Mouse (Mus musculus): ENCODE data around the gene Tmem202.

The Tmem202 gene

DNA sequence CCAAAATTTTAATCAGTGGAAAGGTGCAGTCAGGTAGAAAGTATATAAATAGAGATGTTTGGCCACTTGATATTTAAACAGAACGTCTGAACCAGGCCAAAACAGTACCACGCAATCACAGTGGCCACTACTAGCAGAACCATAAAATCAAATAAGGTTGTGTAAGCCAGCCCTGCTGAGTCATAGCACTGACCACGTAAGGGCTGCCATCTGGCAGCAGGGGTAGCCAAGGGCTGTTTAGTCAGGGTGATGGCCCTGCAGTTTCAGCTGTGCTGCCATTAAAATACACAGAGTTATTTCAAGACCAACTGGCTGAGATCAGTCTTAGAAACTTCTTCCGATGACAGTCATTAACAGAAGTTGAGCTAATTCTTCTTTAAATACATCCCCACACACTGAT is 5.8 kb downstream of the Tmem202 start:
- peak; percentile 95 for DNase-seq (ENCODE audit: low read depth, low spot score)

DNA sequence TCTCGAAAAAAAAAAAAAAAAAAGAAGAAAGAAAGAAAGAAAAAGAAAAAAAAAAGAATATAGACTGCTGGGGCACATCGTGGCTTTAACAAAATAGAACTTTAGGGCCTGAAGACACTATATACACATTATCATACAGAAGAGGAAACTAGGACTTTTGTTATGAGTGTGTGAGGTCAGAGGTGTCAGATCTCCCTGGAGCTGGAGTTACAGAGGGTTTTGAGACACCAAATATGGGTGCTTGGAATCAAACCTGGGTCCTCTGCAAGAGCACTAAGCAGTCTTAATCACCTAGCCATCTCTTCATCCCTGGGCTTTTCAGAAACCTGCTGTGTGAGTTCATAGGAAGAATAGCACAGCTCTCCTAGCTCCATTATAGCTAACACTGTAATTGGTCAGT is 6.2 kb downstream of the Tmem202 start:
- no peak for DNase-seq (ENCODE audit: low read depth, low spot score)

DNA sequence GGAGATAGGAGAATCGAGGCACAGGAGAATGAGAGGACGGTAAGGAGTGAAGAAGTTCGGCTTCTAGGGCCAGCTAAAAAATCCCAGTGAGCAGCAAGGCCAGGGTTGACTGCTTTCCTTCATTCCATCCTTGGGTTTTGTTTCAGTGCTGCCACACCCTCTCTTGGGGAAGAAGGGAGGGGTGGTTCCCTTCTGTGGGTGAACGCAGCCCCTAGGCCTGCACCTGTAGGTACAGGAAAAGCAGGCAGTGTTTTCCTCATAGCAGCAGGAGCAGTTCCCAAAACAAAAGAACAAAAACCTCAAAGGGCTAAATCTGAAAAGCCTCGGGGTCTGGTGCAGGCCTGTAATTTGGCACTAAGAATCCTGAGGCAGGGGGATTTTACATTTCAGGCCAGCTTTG is 8.0 kb downstream of the Tmem202 start:
- no peak for DNase-seq (ENCODE audit: low read depth, low spot score)

DNA sequence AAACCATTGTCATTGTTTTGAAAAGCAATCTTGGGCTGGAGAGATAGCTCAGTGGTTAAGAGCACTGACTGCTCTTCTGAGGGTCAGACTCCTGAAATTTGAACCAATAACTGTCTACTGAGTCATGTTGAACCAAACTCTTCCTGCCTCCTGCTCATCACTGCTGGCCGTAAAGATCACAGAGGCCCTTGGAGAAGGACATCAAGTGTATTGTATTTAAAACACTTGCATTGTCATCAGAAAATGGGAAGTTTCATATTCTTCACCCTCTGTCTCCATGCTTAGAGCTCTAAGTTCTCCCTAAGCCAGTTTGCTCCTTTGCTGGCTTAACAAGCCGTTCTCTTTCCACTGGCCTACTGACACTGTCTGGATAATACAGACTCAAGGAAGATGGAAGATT is 11.4 kb downstream of the Tmem202 start:
- DNase-seq (ENCODE audit: low read depth, low spot score) = no peak

DNA sequence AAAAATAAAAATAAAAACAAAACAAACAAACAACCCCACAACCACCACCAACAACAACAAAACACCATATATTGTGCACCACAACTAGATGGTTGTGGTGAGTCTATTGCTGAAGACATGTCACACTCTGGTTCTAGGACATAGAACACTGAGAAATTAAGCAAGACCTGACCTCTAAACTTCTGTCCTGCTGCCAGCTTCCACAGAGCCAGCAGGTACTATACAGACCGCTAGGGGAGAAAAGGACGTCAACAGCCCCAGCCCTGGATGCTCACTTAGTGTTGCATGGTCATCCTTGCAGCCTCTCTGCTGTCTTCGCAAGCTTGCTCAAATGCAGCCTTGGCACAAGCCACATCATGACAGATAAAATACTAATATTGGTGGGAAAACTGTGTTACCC is 12.1 kb downstream of the Tmem202 start:
- no peak for DNase-seq (ENCODE audit: low read depth, low spot score)

DNA sequence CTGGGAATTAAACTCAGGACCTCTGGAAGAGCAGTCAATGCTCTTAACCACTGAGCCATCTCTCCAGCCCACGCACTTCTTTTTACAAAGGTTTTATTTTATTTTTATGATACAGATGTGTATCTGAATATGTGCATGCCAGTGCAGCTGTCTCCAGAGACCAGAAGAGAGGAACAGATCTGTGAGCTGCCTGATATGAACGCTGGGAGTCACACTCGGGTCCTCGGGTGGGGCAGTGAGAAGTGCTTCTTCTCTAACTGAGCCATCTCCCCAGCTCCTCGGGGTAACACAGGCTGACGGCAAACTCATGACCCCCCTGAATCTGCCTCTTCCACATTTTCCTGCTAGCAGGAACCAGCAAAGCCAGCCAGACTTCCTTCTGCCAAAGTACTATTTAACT is 12.9 kb downstream of the Tmem202 start:
- DNase-seq (ENCODE audit: low read depth, low spot score) = no peak

DNA sequence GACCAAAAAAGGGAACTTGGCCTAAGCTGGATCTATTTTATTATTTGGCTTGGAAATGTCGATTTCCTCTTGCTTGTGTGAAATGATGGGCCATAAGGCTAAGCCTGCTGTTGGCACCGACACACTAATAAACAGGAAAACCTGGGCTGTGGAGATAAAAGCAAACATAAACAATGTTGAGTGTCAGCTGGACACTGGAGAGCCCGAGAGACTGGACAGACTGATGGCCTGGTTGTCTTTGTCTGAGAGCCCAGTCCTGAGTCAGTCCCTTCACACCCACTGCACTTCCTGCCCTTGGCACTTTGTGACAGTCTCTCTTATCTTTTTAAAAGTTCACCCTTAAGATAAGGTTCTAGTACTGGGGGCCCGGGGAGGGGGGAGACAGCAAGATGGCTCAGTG is 16.7 kb downstream of the Tmem202 start:
- no peak for DNase-seq (ENCODE audit: low read depth, low spot score)

DNA sequence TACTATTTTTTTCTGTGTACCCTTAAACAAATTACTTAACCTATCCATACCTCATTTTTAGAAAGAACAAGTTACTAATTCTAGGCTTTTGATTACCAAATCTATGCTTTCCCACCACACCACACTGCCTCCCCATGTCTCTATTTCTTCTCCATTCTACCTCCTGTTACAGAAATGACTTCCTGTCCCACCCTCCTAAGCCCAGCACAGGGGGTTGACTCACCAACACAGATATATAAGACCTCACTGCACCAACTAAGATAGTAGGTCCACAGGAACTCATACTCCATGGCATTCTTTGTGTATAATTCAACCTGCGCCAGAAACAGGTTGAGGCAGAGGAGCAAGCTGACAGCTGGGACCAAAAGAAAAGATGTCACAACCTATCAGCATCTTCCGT is 20.3 kb downstream of the Tmem202 start:
- DNase-seq (ENCODE audit: low read depth, low spot score) = no peak

DNA sequence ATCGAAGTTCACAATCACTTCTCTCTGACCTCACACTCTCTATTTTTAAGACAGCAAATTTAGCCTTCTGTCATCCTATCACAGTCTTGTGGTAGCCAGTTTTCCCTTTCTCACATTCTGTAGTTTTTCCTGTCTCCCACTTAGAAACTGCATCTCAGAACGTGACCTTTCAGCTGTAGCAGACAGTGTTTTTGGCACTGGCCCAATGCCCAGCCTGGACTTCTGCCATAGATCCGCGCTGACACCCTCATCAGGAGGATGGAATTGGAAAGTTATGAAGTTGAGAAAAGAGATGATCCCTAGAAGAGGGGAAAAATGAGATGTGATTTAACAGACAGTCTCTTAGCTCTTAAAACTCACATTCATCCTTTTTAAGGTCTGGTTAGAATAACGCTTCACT is 20.7 kb downstream of the Tmem202 start:
- peak; percentile 57 for DNase-seq (ENCODE audit: low read depth, low spot score)

DNA sequence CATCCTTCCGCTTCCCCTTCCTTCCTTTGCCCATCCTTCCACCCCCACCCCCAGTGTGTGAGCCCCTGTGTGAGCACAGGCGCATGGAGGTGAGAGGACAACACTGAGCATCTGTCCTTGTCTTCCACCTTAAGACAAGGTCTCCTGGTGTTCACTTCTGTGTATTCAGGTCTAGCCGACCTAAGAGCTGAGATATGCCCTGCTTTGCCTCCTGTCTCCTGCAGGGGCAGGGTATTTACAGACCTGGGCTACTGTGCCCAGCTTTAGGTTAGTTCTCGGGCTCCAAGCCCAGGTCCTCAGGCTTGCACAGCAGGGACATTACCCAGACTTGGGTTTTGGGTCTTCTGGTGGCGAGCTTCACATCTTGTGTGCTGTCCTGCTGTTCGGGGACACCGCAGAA is 22.5 kb downstream of the Tmem202 start:
- DNase-seq (ENCODE audit: low read depth, low spot score) = no peak

DNA sequence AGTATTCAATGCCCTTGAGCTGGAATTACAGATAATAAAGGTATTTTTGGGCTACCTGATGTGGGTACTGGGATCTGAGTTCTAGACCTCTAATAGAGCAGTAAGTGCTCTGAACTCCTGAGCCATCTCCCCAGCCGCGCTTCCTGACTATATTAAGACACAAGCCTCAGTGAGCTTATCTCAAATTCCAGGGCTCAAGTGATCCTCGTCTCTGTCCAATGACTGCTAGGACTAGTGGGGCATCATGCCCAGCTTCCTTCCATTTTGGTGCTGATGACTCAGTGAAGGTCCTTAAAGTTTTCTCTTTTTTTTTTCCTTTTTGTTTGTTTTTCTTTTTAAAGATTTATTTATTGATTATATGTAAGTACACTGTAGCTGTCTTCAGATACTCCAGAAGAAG is 24.6 kb downstream of the Tmem202 start:
- no peak for DNase-seq (ENCODE audit: low read depth, low spot score)

DNA sequence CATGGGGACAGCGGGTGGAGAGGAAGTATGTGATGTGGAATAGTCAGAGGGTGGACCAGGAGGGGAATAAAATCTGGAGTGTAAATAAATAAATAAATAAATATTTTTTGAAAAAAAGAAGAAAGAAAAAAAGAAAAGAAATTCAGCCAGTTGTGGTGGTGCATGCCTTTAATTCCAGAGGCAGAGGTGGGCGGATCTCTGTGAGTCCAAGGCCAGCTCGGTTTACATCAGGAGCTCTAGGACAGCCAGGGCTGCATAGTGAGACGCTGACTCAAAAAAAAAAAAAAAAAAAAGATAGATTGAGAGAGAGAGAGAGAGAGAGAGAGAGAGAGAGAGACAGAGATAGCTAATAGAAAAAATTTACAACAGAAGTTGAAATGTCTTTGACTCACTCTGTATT is 27.3 kb downstream of the Tmem202 start:
- DNase-seq (ENCODE audit: low read depth, low spot score) = no peak

DNA sequence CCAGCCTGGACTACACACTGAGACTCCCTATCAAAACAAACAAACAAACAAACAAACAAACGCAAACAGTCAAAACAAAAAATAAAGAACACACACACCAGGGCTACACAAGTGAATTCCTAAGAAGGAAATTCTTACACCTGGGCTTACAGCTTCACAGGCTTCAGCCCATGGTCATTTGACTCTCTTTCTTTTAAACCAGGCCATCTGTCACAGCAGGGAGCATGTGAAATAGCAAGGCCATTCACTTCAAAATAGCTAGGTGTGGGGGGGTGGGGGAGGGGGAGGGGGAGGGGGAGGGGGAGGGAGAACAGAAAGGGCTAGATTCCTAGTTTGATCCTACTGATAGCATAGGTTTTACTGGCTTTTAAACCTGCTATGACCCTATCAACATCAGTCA is 31.5 kb downstream of the Tmem202 start:
- DNase-seq (ENCODE audit: low read depth, low spot score) = peak; percentile 8

DNA sequence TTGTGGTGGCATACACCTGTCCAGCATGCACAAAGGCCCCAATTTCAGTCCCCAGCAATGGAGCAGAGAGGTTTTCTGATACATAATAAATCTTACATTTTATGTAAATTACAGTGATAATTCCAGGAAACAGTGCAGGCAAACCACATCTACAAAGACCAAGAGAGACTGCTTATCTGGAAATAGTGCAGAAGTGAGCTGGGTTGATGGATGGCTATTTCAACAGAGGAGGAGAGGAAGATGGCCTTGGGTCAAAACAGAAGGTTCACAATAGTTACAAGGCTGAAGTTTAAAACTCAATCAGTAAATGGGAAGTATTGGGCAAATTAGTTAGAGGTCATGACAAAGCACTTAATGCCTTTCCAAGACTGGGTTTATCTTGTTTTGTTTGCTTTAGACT is 52.3 kb downstream of the Tmem202 start:
- DNase-seq (ENCODE audit: low read depth, low spot score) = no peak

DNA sequence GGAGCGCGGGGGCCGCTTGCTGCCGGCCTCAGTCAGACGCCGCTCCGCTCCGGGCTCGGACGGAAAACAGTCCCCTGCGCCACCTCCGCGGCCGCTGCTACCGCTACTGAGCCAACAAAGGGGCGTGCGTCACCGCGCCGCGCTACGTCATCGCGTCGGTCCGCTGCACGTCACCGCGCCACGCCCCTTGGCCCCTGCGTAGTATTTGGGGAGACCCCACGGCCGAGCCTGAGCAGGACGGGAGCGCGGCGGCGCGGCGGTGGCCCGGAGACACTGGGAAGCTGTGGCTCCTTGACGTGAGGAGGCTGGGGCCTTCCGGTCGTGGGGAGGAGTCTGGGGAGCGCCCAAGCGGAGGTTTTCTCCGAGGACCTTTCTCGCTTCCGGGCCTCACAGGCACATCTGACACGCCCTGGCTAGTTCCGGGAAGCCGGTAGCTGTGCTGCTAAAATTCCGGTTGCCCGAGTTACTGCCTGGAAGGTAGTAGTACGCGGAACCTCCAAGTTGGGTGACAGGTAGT is 53.0 kb downstream of the Tmem202 start, which contains the start of gene Arih1:
Arih1 (minus strand) TSS at position 70 of the 517 bp plus-strand sequence.
- DNase-seq (ENCODE audit: low read depth, low spot score) = peak; percentile 99

DNA sequence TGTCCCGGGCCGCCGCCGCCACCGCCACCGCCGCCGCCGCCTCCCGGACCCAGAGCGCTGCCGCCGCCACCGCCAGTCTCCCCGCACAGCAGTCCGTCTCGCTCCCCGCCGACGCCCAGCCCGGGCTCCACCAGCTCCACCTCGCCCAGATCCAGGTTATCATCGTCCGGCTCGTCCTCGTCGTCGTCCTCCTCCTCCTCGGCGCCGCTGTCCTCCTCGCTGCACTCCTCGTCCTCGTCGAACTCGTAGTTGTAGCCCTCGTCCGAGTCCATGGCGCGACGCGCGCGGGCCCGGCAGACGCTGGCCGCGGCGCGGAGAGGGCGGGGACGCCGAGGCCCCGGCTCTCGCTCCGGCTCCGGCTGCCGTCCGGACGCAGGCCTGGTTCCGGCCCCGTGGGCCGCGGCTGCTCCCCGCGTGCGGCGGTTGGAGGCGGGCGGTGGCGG is 53.5 kb downstream of the Tmem202 start:
- no peak for DNase-seq (ENCODE audit: low read depth, low spot score)

DNA sequence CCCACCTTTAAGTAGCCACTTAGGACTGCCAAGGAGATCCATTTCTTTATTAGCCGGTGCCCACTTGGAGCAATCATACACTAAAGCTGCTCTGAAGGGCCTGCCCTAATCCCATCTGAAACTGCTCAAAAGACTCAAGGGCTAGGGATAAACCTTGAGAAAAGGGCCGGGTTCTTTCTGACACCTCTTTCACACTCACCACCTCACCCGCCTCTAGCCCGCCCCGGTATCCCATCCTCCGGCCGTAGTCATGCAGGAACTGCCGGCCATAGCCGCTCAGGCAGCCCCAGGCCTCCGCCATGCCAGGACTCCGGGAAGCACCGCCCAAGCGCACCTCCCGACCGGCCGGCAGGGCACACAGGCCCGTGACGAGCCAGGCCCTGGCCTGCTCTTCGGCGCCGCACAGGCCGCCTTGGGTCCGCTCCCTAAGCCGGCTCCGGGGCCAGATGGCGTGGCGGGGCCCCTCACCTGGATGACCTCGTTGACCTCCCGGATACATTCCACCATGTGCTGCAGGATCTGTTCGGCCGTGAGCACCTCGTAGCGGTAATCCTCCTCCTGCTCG is 54.1 kb downstream of the Tmem202 start:
- DNase-seq (ENCODE audit: low read depth, low spot score) = peak; percentile 71

DNA sequence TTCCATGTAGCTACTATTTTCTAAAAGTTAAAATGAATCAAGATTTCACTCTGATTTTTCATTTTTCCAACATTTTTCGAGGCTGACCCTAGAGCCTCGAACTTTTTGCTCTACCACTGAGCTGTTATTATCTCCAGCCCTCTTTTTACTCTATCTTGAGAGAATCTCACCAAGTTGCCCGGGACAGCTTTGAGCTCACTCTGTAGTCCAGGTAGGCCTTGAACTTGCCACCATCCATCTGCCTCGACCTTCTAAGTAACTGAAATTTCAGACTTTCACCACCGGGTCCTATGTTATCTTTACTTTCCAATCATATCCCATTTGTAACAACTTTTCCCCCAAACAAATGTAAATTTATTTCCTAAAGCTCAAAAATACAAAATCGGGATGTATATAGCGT is 54.9 kb downstream of the Tmem202 start:
- no peak for DNase-seq (ENCODE audit: low read depth, low spot score)

DNA sequence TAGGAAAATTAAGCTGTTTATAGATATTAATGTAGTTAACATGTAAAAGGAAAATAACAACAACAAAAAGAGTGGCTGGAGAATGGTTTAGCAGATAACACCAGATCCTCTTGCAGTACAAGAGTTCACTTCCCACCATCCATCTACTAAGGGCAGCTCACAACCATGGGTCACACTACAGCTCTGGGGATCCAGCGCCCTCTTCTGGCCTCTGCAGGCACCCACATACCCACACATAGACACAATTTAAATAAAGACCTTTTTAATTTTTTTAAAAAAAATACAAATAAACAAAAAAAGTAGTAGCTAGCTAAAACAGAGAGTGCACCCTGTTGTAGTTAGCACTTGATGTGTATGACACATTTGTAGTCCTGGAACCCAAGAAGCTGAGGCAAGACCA is 57.2 kb downstream of the Tmem202 start:
- DNase-seq (ENCODE audit: low read depth, low spot score) = peak; percentile 45

DNA sequence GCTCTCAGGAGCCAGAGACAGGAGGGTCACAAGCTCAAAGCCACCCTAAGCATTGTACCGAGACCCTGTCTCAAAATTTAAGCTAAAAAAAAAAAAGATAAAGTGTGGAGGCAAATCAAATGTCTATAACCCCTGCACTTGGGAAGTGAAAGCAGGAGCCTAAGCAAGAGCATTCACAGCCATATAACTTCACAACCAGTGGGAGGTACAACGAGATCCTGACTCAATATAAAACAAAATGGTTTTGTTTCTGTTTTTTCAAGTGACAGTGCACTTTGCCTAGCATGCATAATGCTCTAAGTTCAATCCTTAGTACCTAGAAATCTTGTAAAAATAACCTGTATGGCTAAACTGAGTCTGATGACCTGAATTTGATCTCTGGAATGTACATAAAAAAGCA is 63.0 kb downstream of the Tmem202 start:
- DNase-seq (ENCODE audit: low read depth, low spot score) = no peak

DNA sequence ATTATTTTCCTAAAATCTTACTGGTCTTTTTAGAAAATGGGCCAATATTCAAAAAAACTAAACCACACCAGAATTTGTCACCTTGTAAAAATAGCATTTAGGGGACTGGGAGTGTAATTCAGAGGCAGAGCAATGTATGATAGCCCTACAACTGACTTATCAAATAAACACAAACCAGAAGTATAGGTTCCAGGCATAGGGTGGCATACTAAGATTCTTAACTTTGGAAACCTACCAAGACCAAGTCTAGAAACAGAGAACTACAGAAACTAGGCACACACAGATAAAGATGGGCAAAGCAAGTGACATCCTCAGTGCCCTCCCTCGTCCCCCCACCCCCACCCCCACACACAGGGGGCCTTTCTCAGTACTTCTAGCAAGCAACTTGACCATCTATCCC is 64.8 kb downstream of the Tmem202 start:
- no peak for DNase-seq (ENCODE audit: low read depth, low spot score)

DNA sequence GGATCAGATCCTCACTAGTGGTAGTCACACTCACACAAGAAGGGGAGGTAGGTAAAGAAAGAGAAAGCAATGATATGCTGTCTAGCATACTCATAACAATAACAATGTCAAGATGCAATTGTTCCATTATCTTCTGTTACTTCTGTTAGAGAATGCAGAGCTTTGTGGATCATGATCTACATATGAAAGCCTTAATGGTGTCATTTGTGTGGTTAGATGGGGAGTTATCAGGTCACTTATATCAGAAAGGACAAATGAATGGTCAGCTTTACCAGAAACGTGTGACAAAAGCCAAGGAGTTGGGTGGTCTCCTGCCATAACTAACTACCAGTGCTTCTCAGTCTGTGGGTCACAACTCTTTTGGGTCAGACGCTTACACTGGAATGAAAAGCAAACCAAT is 66.5 kb downstream of the Tmem202 start:
- no peak for DNase-seq (ENCODE audit: low read depth, low spot score)

DNA sequence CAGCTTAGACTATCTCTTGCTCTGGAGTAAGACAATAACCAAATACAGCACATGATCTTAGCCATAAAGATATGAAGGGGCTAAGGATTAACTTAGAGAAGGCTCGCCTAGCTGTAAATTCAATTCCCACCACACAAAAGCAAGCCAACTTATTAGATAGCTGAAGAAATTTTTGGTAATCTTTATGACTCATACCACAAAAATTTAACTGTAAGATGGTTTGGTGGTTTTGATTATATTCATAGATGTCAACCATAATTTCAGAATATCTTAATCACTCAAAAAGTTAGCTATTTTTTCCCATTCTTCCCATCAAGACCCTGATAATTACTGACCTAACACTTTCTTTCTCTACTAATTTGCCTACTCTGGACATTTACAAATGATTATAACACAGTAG is 70.2 kb downstream of the Tmem202 start:
- DNase-seq (ENCODE audit: low read depth, low spot score) = no peak
